Mouse (Mus musculus) cortical plate, adult 2 months (tissue): ENCODE data around the gene Golga3.

Experiments used
- CTCF ChIP-seq: fragments of 200-500 bp; IDR thresholded peaks from 2 replicates; pipeline ENCODE4 v1.5.1; 2011; ENCODE audit warnings: mild to moderate bottlenecking, control low read depth, low read length; ENCODE audit not compliant: insufficient read depth; ENCODE audit errors: extremely low read depth
- POLR2A ChIP-seq: fragments of 200-500 bp; IDR thresholded peaks from 2 replicates; pipeline ENCODE4 v1.6.1; 2011; ENCODE audit warnings: mild to moderate bottlenecking, low read length, control low read depth; ENCODE audit not compliant: insufficient read depth; ENCODE audit errors: extremely low read depth

DNA sequence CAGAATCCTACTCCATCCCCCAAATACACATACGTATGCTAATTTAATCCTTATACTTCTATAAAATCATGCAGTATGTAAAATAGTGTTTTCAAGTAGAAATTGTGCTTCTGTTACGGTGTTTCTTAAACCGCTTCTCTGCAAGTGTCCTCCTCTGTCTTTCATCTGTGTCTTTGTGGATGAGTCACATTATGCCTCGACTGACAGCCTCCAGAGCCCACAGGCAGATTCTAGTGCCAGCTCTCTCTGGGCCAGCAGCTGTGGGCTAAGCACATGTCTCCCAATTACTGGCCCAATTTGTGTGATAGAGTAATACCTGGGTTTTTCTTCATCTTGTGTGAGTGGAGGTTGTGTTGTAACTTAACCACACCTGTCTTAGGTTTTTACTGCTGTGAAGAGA, 7.1 kb upstream of the Golga3 start:
- TF ChIP-seq CTCF (no peak), POLR2A (no peak)
